Mouse (Mus musculus): ENCODE measurements around the gene Sp7.

DNA sequence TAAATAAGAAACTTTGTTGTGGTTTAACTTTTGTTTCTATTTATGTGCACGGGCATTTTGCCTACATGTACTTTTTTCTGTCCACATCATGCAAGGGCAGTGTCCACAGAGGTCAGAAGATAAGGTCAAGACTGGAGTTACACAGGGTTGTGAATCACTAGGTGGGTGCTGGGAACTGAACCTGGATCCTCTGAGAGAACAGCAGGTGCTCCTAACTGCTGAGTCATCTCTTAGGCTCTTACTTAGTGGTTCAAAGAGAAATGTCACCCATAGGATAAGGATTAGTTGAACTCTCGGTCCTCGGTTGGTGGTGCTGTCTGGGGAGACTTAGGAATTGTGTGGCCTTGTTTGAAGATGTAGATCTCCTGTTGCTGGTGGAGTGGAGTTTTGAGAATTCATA lies 22.0 kb upstream of the Sp7 start:
- no peak for TF ChIP-seq CTCF (IDR thresholded peaks at IDR 0.05; ENCODE audit: borderline replicate concordance, insufficient read depth, low read depth, low read length)
- no peak for TF ChIP-seq POLR2A (IDR thresholded peaks at IDR 0.05; ENCODE audit: borderline replicate concordance, insufficient read depth, low read length)

All from cerebellum, adult 2 months (tissue).